Mouse (Mus musculus): ENCODE data around the gene Zfp319.

Zfp319 gene

GRCm38 (mm10) chr8:95314707-95315106 is 17.0 kb downstream of the Zfp319 start:
- intact Hi-C loops (cut with DNase I): no loop called here

GRCm38 (mm10) chr8:95313857-95314256 is 17.9 kb downstream of the Zfp319 start:
- intact Hi-C loops (cut with DNase I): no loop called here

- intact Hi-C loops (cut with DNase I): no loop called here
Observed at GRCm38 (mm10) chr8:95312836-95313235, 18.9 kb downstream of the Zfp319 start.

GRCm38 (mm10) chr8:95310342-95310970 is 21.3 kb downstream of the Zfp319 start, which contains the start of gene Tepp:
TSS of gene Tepp (plus strand) at chr8:95310566.
- intact Hi-C loops (cut with DNase I): no loop called here

GRCm38 (mm10) chr8:95306431-95306830 is 25.3 kb downstream of the Zfp319 start, which contains the start of gene Cngb1:
TSS of gene Cngb1 (minus strand) at chr8:95306585.
- intact Hi-C loops (cut with DNase I): no loop called here

- intact Hi-C loops (cut with DNase I): no loop called here
Observed at GRCm38 (mm10) chr8:95305526-95305925, 26.2 kb downstream of the Zfp319 start.

- intact Hi-C loops (cut with DNase I): loop anchor here (2.0 kb wide), 1 partner anchor 48 kb away; no protein-coding TSS in a partner anchor
Observed at GRCm38 (mm10) chr8:95302410-95302809, 29.3 kb downstream of the Zfp319 start.

DNA sequence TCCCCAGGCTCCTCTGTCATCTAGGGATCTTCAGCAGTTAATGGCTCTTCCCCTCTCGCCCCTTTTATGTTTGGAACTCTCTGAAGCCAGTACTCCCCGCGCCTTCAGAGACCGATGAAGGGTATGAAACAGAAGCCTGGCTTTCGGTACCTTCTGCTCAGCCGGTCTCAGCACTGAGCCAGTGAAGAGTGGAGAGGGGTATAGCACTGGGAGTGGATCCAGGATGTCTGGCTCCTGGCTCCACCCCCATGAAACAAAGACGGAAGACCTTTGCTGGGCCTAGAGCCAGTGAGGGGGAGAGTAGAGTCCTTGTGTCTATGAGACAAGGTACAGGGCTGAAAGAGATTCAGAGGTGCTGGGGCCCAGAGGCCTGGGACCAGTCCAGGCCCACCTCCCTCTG is 37.9 kb downstream of the Zfp319 start:
- intact Hi-C loops (cut with DNase I): no loop called here

GRCm38 (mm10) chr8:95293172-95293571 is 38.6 kb downstream of the Zfp319 start:
- intact Hi-C loops (cut with DNase I): no loop called here

- intact Hi-C loops (cut with DNase I): no loop called here
Observed at GRCm38 (mm10) chr8:95289066-95289650, 42.6 kb downstream of the Zfp319 start.

GRCm38 (mm10) chr8:95281493-95281892 is 50.3 kb downstream of the Zfp319 start:
- intact Hi-C loops (cut with DNase I): no loop called here
